Mouse (Mus musculus) liver (tissue): ENCODE results near the gene 1700113H08Rik.

ENCODE experiments used
- DNase-seq: peaks from one replicate; pipeline ENCODE4 v3.0.0-alpha.2; 2020; ENCODE audit warnings: mixed read lengths

1700113H08Rik gene

DNA sequence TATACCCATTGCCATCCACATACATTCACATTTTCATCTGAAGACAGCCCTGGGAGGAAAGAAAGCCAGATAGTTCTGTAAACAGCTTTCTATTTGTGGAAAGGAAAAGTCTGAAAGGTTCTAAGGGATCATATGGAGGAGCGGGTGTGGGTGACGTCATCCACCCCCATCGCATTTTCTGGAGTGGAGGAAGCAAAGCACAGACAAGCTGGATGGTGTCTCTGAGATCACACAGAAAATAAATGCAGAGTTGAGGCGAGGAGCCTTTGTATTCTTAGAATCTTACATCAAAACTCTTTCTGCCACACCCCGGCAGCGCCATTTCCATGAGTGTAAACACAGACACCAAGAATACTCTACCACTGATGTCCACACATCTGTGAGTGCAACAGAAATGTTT, 26.4 kb downstream of the 1700113H08Rik start:
- no peak for DNase-seq

DNA sequence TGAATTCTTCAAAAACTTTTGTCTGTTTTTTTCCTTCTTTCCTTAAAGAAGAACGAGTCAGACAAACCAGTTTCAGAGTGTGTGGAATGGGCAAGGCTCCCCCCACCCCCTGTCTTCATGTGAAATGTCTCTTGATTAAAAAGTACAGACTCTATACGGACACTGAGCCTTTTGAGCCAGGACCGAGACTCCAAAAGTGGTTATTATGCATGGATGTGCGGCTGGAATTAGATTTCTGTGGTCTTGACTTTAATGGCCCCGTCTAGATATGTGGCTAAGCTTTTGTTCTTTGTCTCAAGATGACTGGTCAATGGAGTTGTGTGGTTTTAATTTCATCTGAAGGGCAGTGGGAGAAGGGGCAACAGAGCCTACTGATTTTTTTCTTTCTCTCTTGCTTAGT, 29.8 kb downstream of the 1700113H08Rik start:
- no peak for DNase-seq

DNA sequence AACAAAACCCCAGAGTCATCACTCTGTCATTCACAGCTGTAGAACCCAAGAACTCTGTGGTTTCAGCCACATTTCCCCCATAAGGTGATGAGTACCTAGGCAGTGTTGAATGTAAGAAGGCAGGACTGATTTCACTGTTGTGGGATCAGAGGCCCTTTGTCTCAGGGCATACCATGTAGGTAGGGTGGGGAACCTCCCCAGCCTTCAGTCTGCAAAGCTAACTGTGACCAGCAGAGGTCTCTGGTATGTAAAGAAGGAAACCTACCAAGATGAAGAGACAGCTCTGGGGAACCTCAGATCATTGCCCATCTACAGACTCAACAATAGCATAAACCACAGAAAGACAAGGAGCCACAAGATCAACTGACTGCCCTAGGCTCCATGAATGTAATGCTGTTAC, 36.4 kb downstream of the 1700113H08Rik start:
- no peak for DNase-seq

DNA sequence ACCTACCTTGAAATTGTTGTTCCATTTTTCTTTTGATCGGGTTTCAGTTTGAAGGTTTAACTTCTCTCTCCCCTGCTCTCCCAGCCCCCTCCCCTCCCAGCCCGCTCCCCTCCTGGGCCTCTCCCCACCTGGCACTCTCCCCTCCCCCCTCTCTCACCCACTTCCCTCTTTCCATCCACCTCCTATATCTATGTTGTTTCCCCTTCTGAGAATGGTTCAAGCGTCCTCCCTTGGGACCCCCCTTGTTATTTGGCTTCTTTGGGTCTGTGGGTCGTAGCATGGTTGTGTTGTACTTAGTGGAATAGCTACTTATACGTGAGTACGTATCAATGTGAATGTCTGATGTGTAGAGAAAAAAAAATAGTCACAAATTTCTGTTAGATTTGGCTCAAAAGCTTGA, 40.9 kb downstream of the 1700113H08Rik start:
- no peak for DNase-seq

DNA sequence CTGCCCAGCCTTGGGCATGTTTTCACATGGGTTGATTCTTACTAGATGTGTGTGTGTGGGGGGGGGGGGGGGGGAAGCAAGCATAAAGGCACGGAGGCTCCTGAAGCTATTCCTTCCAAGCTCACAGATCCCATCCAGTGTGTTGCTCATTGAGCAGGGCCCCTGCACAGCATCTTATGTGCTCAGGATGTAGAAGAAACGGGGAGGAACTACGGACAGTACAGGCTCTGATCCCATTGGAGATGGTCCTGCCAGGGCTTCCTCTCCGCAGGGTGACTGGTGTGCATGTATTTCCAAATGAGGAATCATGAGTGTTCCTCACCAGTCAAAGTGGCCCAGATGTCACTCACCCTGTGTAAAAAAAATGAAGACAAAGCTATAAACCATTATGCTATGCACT, 42.8 kb downstream of the 1700113H08Rik start:
- DNase-seq: no peak

DNA sequence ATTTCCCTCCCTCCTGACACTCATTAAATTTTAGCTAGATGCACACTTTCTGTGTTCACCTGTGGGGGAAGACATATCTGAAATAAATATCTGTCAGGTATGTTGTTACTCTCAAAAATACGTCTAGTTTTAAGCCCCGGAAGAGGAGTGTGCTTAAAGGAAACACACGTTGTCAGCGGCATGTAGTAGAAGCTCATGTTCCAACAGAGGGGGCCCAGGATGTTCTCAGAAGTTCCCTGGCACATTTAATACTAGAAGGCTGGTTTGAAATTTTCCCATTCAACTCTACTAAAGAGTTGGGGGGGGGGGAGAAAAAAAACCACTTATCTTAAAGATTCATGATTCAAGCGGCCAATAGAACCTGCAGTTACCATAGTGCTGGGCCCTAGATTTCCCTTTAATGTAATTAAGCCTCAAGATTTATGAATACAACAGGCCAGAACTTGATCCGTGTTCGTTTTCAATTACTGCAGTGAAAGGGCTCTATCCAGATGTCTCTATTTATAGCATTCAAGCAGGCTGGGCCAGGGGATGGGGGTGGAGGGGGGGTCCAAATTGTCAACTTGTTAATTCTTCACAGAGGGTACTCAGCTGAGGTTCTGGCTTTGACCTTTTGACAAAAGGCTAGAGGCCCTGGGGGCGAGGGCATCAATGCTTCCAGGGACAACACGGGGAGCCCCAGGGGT, 43.6 kb downstream of the 1700113H08Rik start:
- no peak for DNase-seq

DNA sequence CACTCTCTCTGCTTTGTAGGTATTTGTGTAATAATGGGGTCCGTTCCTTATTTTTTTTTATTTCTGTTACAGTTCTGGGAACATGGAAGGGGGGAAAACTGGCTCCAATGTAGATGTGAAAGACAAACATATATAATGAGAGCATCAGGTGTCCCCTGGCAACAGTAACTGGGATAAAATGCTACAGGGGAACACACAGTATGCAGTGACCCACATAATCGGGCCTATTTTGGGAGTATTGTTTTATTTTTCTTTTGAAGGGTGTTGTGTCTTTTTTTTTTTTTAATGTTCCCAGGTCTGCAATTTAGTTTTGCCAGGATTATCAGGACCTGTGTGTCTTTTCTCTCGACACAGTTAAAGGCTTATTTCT, 44.1 kb downstream of the 1700113H08Rik start:
- DNase-seq: no peak

DNA sequence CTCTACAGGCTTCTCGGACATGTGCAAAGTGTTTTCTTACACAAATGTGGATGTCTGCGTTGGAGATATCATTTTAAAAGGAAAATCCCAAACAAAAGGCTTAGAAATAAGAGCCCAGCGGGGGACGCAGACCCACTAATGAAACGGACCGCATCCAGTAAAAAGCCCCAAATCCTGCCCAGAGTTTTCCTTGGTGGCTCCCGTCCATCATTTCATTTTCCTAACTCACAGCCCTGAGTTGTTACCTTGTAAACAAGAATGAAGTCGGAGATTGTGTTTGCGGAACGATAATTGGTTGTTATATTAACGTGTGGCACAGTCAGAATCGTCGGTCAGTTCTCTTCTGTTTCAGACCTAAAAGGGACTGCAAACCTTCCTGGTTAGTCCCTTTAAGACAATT, 44.6 kb downstream of the 1700113H08Rik start:
- DNase-seq: no peak

DNA sequence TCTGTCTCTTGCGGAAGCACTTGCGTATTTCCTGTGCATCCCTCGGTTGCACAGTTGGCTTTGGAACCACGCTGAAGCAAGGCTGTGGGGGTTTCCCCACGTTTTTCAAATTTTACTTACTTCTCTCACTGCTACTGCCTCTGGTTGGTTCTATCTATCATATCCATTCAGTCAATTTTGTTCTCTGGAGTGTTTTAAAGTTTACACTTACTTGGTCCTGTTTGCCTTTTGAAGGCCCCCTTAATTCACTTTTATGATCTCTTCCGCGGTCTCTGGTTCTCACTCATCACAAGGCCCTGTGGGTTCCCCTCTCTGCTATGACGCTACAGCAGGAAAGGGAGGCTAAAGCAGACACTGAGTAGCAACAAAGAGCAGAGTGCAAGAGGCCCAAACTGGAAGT, 45.4 kb downstream of the 1700113H08Rik start:
- no peak for DNase-seq

DNA sequence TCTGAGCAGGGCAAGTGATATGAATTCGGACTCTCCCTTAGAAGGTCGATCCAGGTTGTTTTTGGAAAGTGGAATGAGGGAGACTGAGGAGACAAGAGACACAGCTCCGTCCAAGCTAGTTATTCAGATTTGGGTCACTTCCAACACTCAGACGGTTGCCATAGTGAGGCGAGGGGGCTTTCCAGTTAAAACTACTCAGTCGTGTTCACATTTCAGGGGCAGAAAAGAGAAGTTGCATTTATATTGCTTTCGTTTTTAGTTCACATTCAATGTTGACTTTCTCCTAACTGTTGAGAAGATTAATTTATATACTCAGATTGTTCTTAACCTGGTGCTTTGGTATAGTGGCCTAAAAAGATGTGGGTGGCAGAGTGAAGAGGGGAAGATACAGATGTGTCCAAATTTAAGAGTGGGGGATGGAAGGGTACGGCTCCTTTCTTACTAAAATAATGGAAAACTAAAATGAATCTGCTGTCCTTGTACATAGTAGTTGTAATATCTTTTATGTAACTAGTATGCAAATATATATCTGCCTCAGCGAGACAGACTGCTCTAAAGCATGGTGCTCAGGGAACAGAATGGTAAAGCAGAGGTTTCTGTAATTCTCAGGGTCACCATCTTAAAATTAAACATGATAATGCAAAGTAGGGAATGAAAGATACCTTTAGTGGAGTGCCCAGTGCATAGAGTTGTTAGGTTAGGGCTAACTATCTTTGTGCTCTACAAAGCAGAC, 49.9 kb downstream of the 1700113H08Rik start:
- no peak for DNase-seq

DNA sequence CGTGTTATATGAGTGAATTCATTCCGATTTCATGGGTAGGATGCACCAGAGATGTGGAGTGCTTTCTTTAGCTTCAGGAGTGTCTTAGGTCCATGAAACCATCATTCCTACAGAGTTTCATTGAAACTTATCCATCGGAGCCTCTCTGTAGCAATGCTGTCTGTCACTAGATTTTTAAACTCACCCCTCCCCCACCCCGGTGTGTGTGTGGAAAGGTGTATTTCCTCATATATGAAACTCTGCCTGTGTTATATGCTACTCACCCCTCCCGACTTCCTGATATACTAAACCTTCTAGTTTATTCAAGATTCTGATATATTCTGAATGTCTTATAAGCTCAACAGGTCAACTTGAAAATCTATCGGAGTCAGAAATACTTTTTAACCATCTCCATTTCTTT, 50.5 kb downstream of the 1700113H08Rik start:
- no peak for DNase-seq

DNA sequence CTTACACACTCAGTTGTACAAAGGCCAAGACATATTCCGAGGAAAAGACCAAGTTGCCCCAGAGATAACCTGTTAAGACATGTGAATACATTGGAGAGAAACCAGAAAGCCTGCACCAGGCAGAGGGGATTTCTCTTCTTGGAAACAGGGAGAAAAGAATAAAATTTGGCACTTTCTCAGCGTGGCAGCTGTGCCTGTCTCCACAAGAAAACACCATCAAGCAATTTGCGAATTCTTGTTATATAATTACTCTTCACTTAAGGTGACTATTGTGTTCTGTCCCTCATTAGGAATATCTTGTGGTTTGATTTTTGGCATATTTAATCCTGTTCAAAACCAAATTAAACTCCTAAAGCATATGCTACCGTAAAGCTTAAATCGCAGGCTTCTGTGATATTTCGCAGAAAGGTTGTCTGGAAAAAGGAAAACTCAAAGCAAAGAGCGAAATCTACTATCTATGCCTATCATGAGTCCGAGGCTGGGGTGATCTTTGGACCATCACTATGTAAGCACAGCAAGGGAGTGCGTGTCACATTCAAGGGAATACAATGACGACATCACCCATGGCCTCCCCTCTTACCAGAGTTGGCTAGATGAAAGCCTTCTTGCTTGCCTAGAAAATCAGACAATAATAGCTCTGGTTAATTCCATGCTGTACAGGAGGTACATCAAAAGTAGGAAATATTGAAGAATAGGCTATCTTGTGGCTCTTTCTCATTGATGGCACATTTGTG, 51.4 kb downstream of the 1700113H08Rik start:
- no peak for DNase-seq

DNA sequence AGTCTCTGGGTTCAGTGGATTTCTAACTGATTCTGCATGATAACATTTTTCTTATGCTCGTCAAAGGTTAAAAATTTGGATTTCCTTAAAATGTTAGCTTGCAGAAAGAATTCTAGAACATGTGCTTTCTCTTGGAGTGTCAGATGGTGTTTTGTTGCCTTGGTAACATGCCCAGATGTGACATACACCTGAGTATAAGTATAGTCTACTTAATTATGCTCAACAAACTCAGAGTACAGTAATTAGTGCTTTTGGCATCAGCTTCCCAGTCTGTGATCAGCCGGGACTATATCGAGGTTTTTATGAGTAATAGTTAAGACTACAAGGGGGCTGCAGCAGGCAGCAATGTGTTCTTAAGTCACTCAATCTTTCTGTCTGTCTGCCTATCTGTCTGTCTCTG, 53.1 kb downstream of the 1700113H08Rik start:
- DNase-seq: no peak

DNA sequence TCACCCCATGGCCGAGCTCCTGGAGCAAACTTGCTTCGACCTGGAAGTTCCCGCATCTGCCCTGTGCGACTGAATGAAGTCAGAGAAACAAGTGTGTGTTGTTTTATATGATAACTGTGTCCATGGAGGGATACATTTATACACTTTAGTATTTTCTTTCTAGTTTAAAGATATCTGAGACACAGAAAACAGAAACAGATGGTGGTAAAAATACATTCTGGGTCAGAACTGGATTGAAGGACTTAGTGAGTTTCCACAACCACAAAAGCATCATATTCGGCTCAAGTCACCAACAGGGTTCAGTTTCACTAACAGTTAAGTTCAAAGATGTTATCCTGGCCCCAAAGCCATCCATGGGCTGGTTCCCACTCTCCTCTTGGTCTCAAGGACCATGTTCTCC, 67.2 kb downstream of the 1700113H08Rik start:
- DNase-seq: no peak

DNA sequence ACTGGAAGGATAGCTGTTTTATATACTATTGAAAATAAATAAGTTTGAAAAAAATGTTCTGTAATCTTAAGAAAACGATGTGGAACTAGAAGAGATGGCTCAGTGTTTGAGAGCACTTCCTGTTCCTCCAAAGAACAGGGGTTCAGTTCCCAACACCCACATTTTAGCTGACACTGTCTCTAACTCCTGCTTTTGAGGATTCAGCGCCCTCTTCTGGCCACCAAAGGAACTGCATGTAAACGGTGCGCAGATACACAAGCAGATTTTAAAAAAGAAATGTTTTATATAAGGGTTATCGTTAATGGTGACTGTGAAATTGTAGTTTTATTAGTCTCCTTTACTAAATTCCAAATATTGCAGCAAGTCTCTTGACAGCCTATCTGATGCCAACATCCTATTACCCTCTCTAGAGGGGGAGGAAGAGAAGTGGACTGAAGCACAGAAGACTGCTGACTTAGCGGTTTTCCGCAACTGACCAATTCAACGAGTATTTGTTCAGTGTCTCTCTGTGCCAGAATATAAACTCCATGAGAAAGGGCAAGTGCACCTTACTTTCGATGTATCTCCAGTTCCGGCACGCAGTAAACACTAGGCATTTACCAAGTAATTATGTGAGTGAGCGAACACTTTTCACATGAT, 68.5 kb downstream of the 1700113H08Rik start:
- no peak for DNase-seq

DNA sequence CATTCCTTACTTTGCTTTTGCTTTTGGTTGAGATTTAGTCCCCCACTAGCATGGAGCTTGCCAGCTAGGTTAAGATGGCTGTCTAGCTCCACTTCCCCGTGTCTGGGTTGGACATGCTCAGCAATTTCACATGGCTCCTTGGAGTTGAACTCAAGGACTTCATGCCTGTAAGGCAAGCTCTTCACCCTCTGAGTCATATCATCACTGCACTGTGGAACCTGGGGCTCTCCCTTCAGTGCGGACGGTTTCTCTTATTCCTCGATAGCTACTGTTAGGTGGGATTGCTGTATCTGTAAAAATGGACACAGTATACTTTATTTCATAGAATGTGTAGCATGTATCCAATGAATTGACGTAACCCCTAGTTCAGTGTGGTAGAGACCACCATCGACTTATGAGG, 93.2 kb downstream of the 1700113H08Rik start:
- no peak for DNase-seq

DNA sequence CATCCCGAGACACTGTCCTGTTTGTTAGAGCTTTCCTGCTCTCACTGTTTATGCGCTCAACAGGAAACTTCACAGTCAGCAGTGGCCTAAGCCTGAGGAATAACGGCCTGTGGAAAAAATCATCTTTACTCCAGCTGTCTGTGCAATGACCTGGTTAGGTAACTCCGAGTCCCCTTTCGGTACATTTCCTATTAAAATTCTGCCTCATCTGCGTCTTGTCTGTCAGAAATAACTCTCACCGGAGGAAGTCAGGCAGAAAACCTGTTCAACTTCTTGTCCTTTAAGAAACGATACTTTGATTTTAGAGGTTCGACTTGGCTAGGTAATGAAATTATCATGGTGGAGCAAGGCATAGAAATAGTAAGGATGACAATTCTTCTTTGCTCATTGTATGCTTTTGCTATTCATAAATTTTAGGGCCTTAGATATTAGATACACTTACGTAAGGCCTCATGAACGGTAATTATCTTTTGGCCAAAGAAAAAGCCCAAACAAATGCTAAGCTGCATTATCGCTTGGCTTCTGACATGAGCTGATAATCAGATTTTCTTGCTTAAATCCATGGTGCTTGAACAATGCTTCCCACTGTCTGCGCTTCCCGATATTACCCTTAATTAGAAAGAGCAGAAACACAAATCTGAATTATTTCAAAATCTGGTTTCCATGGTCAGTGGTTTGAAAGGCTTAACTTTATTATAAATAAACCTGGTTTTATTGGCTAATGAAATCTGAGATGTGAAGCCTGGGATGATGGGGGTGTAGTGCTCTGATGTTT, 96.1 kb downstream of the 1700113H08Rik start:
- DNase-seq: no peak

DNA sequence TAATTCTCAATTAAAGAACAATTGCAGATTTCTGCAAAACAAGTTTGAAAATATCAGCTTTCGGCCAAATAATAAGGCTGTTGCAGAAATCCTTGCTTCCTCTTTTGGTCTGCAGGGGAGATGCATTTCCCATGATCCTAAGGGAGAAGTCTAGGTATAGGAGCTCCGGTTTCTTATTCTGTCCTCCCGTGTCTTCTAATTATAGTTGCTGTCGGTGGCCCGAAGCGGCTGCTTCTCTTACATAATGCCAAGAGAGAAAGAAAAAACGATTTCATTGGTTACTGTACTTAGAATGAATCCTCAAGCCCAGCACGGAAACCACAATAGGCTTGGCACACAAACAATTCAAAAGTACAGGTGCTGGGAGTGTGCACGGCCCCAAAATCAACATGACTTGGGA, 101.9 kb downstream of the 1700113H08Rik start:
- no peak for DNase-seq

DNA sequence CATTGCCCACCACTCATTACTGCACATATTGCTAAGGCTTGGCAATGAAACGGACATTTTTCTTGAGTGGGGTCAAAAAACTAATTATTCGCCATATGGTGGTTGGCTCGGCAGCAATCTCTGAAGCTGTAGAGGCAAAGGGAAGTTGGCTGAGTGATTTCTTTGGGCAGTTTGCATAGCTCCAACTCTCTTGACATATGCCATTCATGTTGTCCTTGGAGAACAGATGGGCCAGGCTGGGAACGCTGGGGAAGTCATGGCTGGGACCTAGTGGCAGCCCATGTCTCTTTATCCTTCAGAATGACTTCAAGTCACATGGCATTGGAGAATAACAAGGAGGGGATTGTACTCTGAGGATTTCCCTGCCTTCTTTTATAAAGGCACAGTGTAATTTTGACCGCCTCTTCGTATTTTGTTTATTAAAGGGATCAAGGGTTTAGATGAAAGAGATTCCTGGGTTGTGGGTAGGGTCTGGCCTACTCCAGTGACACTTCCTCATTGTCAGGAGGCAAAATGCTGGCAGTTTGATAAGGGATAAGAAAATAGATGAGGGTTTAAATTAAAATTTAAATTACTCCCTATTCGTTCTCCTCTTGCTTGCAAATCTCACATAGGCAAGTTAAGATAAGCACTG, 138.4 kb downstream of the 1700113H08Rik start:
- DNase-seq: no peak

DNA sequence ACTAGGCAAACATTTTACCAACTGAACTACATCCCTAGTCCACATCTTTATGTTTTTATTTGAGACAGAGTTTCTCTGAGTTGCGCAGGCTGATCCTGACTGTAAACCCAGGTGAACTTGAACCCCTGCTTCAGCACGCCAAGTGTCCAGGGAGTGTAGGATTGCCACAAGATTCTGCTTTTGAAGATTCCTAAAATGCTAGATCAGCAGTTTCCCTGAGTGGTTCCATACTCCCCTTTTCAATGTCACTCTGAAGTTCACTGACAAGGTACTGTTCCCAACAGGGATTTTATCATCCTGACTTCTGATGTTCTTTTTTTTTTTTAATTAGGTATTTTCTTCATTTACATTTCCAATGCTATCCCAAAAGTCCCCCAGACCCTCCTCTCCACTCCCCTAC, 140.9 kb downstream of the 1700113H08Rik start:
- DNase-seq: no peak

DNA sequence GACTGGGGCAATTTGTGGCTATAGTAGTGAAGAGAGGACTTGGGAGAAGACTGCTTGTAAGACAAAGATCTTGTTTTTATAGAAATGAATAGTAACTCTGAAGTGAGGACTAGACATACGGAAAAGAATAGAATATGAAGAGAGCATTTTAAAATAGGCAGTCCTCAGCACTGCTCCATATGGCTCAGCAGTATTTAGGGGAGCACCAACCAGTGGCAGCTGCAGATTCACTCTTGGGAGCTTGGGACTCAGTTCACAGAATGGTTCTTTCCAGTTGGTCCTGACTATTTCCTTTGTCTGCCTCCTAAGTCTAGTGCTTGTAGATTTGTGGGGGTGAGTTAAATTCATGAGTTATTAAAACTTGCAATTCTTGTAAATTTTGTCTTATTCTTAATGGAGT, 151.6 kb downstream of the 1700113H08Rik start:
- no peak for DNase-seq

DNA sequence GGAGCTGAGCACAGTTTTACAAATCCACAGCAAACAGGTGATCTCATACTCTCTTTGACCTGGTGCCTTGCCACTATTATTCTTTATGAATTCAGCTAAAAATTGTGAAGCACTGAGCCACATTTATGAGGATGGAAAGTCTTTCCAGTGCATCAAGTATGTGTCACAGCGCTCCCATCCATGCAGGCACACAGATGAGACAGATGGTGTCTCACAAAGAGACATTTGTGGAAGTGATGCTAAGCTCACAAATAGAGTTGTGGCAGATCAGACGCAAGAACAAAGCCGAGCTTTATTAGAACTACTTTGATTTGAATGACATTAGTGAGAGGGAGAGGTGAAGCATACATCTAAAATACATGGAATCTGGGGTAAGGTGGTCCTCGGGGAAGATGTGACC, 153.2 kb downstream of the 1700113H08Rik start:
- no peak for DNase-seq
